Mouse (Mus musculus): ENCODE results near the gene Cyp4a12a.
"Not testable (repeated sequence)": the region's sequence is repeated elsewhere in the genome, so short reads cannot be mapped to it uniquely, and the experiment has no call there.

GRCm38 (mm10) chr4:115264687-115265569, 33.9 kb upstream of the Cyp4a12a start:
- not testable (repeated sequence) for TF ChIP-seq CTCF (conservative IDR thresholded peaks at IDR 0.05; ENCODE audit: low read length); NANOG (IDR thresholded peaks at IDR 0.05; ENCODE audit: borderline replicate concordance, low read length); POU5F1 (IDR thresholded peaks at IDR 0.05; ENCODE audit: borderline replicate concordance, low read length)
